Mouse (Mus musculus): ENCODE data around the gene Twist1.

- no peak for TF ChIP-seq EP300 (IDR thresholded peaks at IDR 0.05; ENCODE audit: insufficient read depth, low read depth, low read length)
- TF ChIP-seq CTCF (IDR thresholded peaks at IDR 0.05; ENCODE audit: low read depth, low read length): no peak
Observed at GRCm38 (mm10) chr12:33927334-33928098, 30.0 kb upstream of the Twist1 start.
